Mouse (Mus musculus) heart, embryonic 14.5 days (tissue): ENCODE results near the gene Gm19935. TPM values are rescaled to one million over a fixed set of nuclear protein-coding genes. Genes with fewer than 3 reads are reported as not detected.

ENCODE experiments used
- ATAC-seq: fragments of 200-750 bp; cut with Nextera tagmentation; 2 replicates; pipeline ENCODE4 v1.8.0; 2017; ENCODE audit warnings: low read depth, moderate TSS enrichment; ENCODE audit not compliant: insufficient number of reproducible peaks, insufficient read depth, low FRiP score
- H3K27ac ChIP-seq, 2 experiments: fragments of 200-500 bp in 1 of 2; fragments of 300-500 bp in 1 of 2; sonication (generic) in 1 of 2; replicated peaks in 1 of 2; 2 replicates each; pipeline ENCODE4 v1.5.1; 2012 to 2014; ENCODE audit warnings: low read depth in 2 of 2, low read length in 2 of 2, control low read depth in 1 of 2, mild to moderate bottlenecking in 1 of 2, mixed read lengths in 1 of 2; ENCODE audit not compliant: control insufficient read depth in 1 of 2, insufficient read depth in 1 of 2
- H3K27me3 ChIP-seq: fragments of 300-500 bp; sonication (generic); 2 replicates; pipeline ENCODE4 v1.6.1; 2014; ENCODE audit warnings: mild to moderate bottlenecking, low read length, control low read depth; ENCODE audit not compliant: control insufficient read depth, insufficient read depth
- H3K36me3 ChIP-seq: fragments of 300-500 bp; sonication (generic); 2 replicates; pipeline ENCODE4 v1.6.1; 2014; ENCODE audit warnings: mild to moderate bottlenecking, control low read depth, low read length, mixed read lengths; ENCODE audit not compliant: control insufficient read depth, insufficient read depth
- H3K4me1 ChIP-seq, 2 experiments: fragments of 200-500 bp in 1 of 2; fragments of 300-500 bp in 1 of 2; sonication (generic) in 1 of 2; 2 replicates each; pipeline ENCODE4 v1.6.1; 2012 to 2014; ENCODE audit warnings: low read length in 2 of 2, control low read depth in 1 of 2, mixed read lengths in 1 of 2; ENCODE audit not compliant: control insufficient read depth in 2 of 2, insufficient read depth in 2 of 2
- H3K4me2 ChIP-seq: fragments of 300-500 bp; sonication (generic); 2 replicates; pipeline ENCODE4 v1.6.1; 2014; ENCODE audit warnings: mild to moderate bottlenecking, low read length
- H3K4me3 ChIP-seq, 2 experiments: fragments of 200-500 bp in 1 of 2; fragments of 300-500 bp in 1 of 2; sonication (generic) in 1 of 2; 2 replicates each; pipeline ENCODE4 v1.5.1; 2012 to 2014; ENCODE audit warnings: low read length in 2 of 2, mild to moderate bottlenecking in 2 of 2, control low read depth in 1 of 2, low read depth in 1 of 2, moderate library complexity in 1 of 2; ENCODE audit not compliant: control insufficient read depth in 1 of 2, insufficient read depth in 1 of 2
- H3K9ac ChIP-seq: fragments of 300-500 bp; sonication (generic); 2 replicates; pipeline ENCODE4 v1.6.1; 2014; ENCODE audit warnings: mild to moderate bottlenecking, low read length
- H3K9me3 ChIP-seq: fragments of 300-500 bp; sonication (generic); 2 replicates; pipeline ENCODE4 v1.6.1; 2016; ENCODE audit warnings: low read length, control low read depth; ENCODE audit not compliant: control insufficient read depth
- whole genome bisulfite sequencing: fragments of 180-500 bp; shearing (Covaris S2); extraction: QIAGEN DNeasy Blood & Tissue Kit; methylation state at CpG from one replicate; pipeline ENCODE4 v1.1.7; 2014; 5-methylcytosine and 5-hydroxymethylcytosine counted together
- polyA plus RNA-seq: library from polyadenylated mRNA; unstranded; fragments of >200 nt; fragmentation: Nextera tagmentation; extraction: Ambion mirVana; gene quantifications from 2 replicates; pipeline ENCODE4 v1.2.1, GENCODE M21; 2014

Gm19935 gene
- polyA plus RNA-seq = 0.20 TPM in 1 of 2 replicates, not detected in the other

GRCm38 (mm10) chr8:90817293-90817692, at the start of gene Gm19935:
Gene Gm19935, minus strand, starts transcription at chr8:90817393.
- no peak within 1 kb of the TSS for H3K27ac ChIP-seq
- H3K4me2 ChIP-seq = no peak within 1 kb of the TSS
- H3K9me3 ChIP-seq = no peaks in the 10 kb centered on the region
- no peak for ATAC-seq
- no peaks in the 10 kb centered on the region for H3K27me3 ChIP-seq
- no peak within 1 kb of the TSS for H3K4me3 ChIP-seq
- 83% methylated on average over 2 of the region's 2 CpGs for WGBS
- H3K9ac ChIP-seq = no peak within 1 kb of the TSS
- H3K4me1 ChIP-seq = peaks cover 0 to 2% of the 10 kb centered on the region in 2 experiments; a peak in 1 of 4 replicates
- H3K36me3 ChIP-seq = no peaks in the 10 kb centered on the region

- Histone ChIP-seq H3K4me1 (peaks cover 14 to 17% of the 10 kb centered on the region in 2 experiments), H3K4me3 (no peak overlapping the region), H3K27ac (peak overlapping the region; percentile 84), H3K4me2 (peak overlapping the region; percentile 45), H3K27me3 (no peaks in the 10 kb centered on the region), H3K9me3 (no peaks in the 10 kb centered on the region), H3K9ac (peak overlapping the region; percentile 38; the same call in 1 of the 2 replicates), H3K36me3 (no peaks in the 10 kb centered on the region)
- 3% methylated on average over 9 of the region's 9 CpGs for WGBS
- ATAC-seq = peak; percentile 81
Observed at GRCm38 (mm10) chr8:90862038-90862437, 44.8 kb upstream of the Gm19935 start.

GRCm38 (mm10) chr8:90861266-90861944, 44.2 kb upstream of the Gm19935 start:
- Histone ChIP-seq H3K9ac (peak overlapping the region; percentile 21), H3K4me2 (peak overlapping the region; percentile 45), H3K36me3 (no peaks in the 10 kb centered on the region), H3K4me1 (peaks cover 14 to 17% of the 10 kb centered on the region in 2 experiments), H3K9me3 (no peaks in the 10 kb centered on the region), H3K27ac (peak overlapping the region; percentile 84), H3K27me3 (no peaks in the 10 kb centered on the region), H3K4me3 (no peak overlapping the region)
- ATAC-seq = no peak
- 24% methylated on average over 9 of the region's 9 CpGs for WGBS

GRCm38 (mm10) chr8:90858071-90858470, 40.9 kb upstream of the Gm19935 start:
- H3K4me1 ChIP-seq = peaks cover 27% of the 10 kb centered on the region in 2 experiments
- no peaks in the 10 kb centered on the region for H3K9me3 ChIP-seq

GRCm38 (mm10) chr8:90856952-90857351, 39.8 kb upstream of the Gm19935 start:
- Histone ChIP-seq H3K9me3 (no peaks in the 10 kb centered on the region), H3K27me3 (no peaks in the 10 kb centered on the region), H3K9ac (no peak overlapping the region), H3K4me3 (no peak overlapping the region), H3K36me3 (no peaks in the 10 kb centered on the region), H3K4me2 (no peak overlapping the region), H3K27ac (no peak overlapping the region), H3K4me1 (peaks cover 19 to 23% of the 10 kb centered on the region in 2 experiments)
- 80% methylated on average over 1 of the region's 1 CpGs for WGBS
- no peak for ATAC-seq

More at GRCm38 (mm10) chr8:90858071-90858470, 40.9 kb upstream of the Gm19935 start:
- Histone ChIP-seq H3K36me3 (no peaks in the 10 kb centered on the region), H3K4me2 (no peak overlapping the region), H3K27me3 (no peaks in the 10 kb centered on the region), H3K4me3 (no peak overlapping the region), H3K9ac (no peak overlapping the region), H3K27ac (no peak overlapping the region)
- 91% methylated on average over 2 of the region's 2 CpGs for WGBS
- no peak for ATAC-seq

GRCm38 (mm10) chr8:90856171-90856570, 39.0 kb upstream of the Gm19935 start:
- Histone ChIP-seq H3K9ac (no peak overlapping the region), H3K36me3 (no peaks in the 10 kb centered on the region), H3K27me3 (no peaks in the 10 kb centered on the region), H3K9me3 (no peaks in the 10 kb centered on the region), H3K4me3 (no peak overlapping the region), H3K4me1 (peaks cover 11 to 15% of the 10 kb centered on the region in 2 experiments), H3K27ac (no peak overlapping the region), H3K4me2 (no peak overlapping the region)
- no peak for ATAC-seq
- WGBS = 81% methylated on average over 3 of the region's 3 CpGs

GRCm38 (mm10) chr8:90854671-90855161, 37.5 kb upstream of the Gm19935 start:
- Histone ChIP-seq H3K9ac (peak overlapping the region; percentile 44; the same call in 1 of the 2 replicates), H3K9me3 (no peaks in the 10 kb centered on the region), H3K27me3 (no peaks in the 10 kb centered on the region), H3K4me3 (peak overlapping the region; percentile 1 to 25; a peak in 3 of 4 replicates), H3K27ac (peak overlapping the region; percentile 69 to 92), H3K36me3 (no peaks in the 10 kb centered on the region), H3K4me2 (peak overlapping the region; percentile 50), H3K4me1 (peaks cover 11 to 15% of the 10 kb centered on the region in 2 experiments)
- 6% methylated on average over 10 of the region's 10 CpGs for WGBS
- peak; percentile 73 for ATAC-seq
